Mouse (Mus musculus) left cerebral cortex, postnatal 36 days (tissue): ENCODE data around the gene Tmem121. TPM values are rescaled to one million over a fixed set of nuclear protein-coding genes. Genes with fewer than 3 reads are reported as not detected.
"Not testable (repeated sequence)": the region's sequence is repeated elsewhere in the genome, so short reads cannot be mapped to it uniquely, and the experiment has no call there.

Experiments
- DNase-seq, 2 experiments: peaks; one replicate each; pipeline ENCODE4 v3.0.0; 2021 to 2022; ENCODE audit warnings: low spot score in 2 of 2, mixed read lengths in 1 of 2
- intact Hi-C: fragments of 180-260 bp; cut with DNase I; formaldehyde crosslinking; loops from one replicate; pipeline ENCODE4 v1.15.1; 2025
- total RNA-seq, 2 experiments: library from RNA; stranded (reverse); gene quantifications; 2 replicates each; pipeline ENCODE4 v1.2.3; 2021

The Tmem121 gene
- total RNA-seq, 2 experiments from 2014 or later = 24.9 to 31.1 TPM

- DNase-seq = no peak
- intact Hi-C loops = loop anchor here (10.0 kb wide), 1 partner anchor 771 kb away; no protein-coding TSS in a partner anchor
These were observed 28.5 kb downstream of the Tmem121 start for GRCm38 (mm10) chr12:113214072-113214808.

- DNase-seq = no peak
- intact Hi-C loops = loop anchor here (10.0 kb wide), 1 partner anchor 770 kb away; no protein-coding TSS in a partner anchor
These were observed 29.4 kb downstream of the Tmem121 start for GRCm38 (mm10) chr12:113214972-113215666.

GRCm38 (mm10) chr12:113215667-113216346 lies 30.1 kb downstream of the Tmem121 start:
- peak; percentile 43 to 61 for DNase-seq
- intact Hi-C loops = loop anchor here (10.0 kb wide), 1 partner anchor 769 kb away; no protein-coding TSS in a partner anchor

- intact Hi-C loops = loop anchor here (10.0 kb wide), 1 partner anchor 767 kb away; no protein-coding TSS in a partner anchor
These were observed 31.8 kb downstream of the Tmem121 start for GRCm38 (mm10) chr12:113217306-113218242.

GRCm38 (mm10) chr12:113219867-113220266 lies 34.1 kb downstream of the Tmem121 start:
- no peak for DNase-seq
- intact Hi-C loops = loop anchor here (5.0 to 10.0 kb wide), 2 partner anchors 357 to 765 kb away; no protein-coding TSS in a partner anchor

More at GRCm38 (mm10) chr12:113217306-113218242, 31.8 kb downstream of the Tmem121 start:
- DNase-seq = peak; percentile 44 to 63

- intact Hi-C loops = loop anchor here (5.0 kb wide), 1 partner anchor 357 kb away; no protein-coding TSS in a partner anchor
- peak; percentile 50 to 65 for DNase-seq
These were observed 34.7 kb downstream of the Tmem121 start for GRCm38 (mm10) chr12:113220447-113220846.

GRCm38 (mm10) chr12:113221289-113221688 lies 35.6 kb downstream of the Tmem121 start:
- intact Hi-C loops = loop anchor here (5.0 kb wide), 1 partner anchor 356 kb away; no protein-coding TSS in a partner anchor
- DNase-seq = no peak

GRCm38 (mm10) chr12:113222121-113222636 lies 36.4 kb downstream of the Tmem121 start:
- intact Hi-C loops = loop anchor here (1.0 to 5.0 kb wide), 2 partner anchors 263 to 355 kb away; no protein-coding TSS in a partner anchor
- DNase-seq = peak; percentile 86 to 87

- DNase-seq = peak; percentile 45 to 46
- intact Hi-C loops = loop anchor here (1.0 to 5.0 kb wide), 2 partner anchors 263 to 355 kb away; no protein-coding TSS in a partner anchor
These were observed 37.0 kb downstream of the Tmem121 start for GRCm38 (mm10) chr12:113222748-113223147.

GRCm38 (mm10) chr12:113224206-113224605 lies 38.5 kb downstream of the Tmem121 start:
- DNase-seq = no peak
- intact Hi-C loops = loop anchor here (5.0 kb wide), 1 partner anchor 353 kb away; no protein-coding TSS in a partner anchor

- no peak for DNase-seq
- intact Hi-C loops = loop anchor here (5.0 kb wide), 1 partner anchor 353 kb away; no protein-coding TSS in a partner anchor
These were observed 39.0 kb downstream of the Tmem121 start for GRCm38 (mm10) chr12:113224687-113225091.

- no peak for DNase-seq
- intact Hi-C loops = no loop called here
These were observed 42.4 kb downstream of the Tmem121 start for GRCm38 (mm10) chr12:113227970-113228593.

GRCm38 (mm10) chr12:113230741-113231140 lies 45.0 kb downstream of the Tmem121 start:
- intact Hi-C loops = no loop called here
- DNase-seq = no peak

GRCm38 (mm10) chr12:113231551-113232263 lies 46.0 kb downstream of the Tmem121 start:
- intact Hi-C loops, DNase-seq: not testable (repeated sequence)

GRCm38 (mm10) chr12:113232264-113232750 lies 46.6 kb downstream of the Tmem121 start:
- intact Hi-C loops, DNase-seq: not testable (repeated sequence)
